Mouse (Mus musculus) testis, adult 2 months (tissue): Measurements from ENCODE around the gene Ctsc.

Experiments used
- CTCF ChIP-seq: fragments of 200-500 bp; IDR thresholded peaks from 2 replicates; pipeline ENCODE4 v1.5.1; 2012; ENCODE audit warnings: low read depth, mild to moderate bottlenecking, inconsistent platforms, low read length, moderate library complexity; ENCODE audit not compliant: control insufficient read depth, insufficient read depth, insufficient replicate concordance
- POLR2A ChIP-seq: fragments of 200-500 bp; IDR thresholded peaks from 2 replicates; pipeline ENCODE4 v1.6.1; 2012; ENCODE audit warnings: low read depth, mild to moderate bottlenecking, inconsistent platforms, low read length, moderate library complexity; ENCODE audit not compliant: control insufficient read depth

DNA sequence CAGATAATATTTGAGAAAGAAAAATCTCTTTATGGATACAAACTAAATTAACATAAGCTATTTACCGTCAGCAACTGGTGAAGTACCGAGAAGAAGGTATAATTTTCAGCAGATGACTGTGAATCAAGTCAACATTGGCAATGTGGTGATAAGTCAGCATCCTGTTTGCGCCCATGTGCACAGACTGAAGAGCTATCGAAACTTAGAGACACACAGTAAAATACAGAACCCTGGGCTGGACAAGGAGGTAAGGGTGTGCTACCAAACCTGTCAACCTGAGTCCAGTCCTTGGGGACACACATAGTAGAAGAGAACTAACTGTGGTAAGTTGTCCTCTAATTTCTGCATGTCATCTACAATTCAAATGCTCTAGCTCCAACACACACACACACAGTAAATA lies 47.8 kb upstream of the Ctsc start:
- TF ChIP-seq POLR2A, result no peak
- no peak for TF ChIP-seq CTCF
